Mouse (Mus musculus): Measurements from ENCODE around the gene Gsn. TPM values are rescaled to one million over a fixed set of nuclear protein-coding genes. Genes with fewer than 3 reads are reported as not detected.

Gsn gene
- polyA plus RNA-seq, 1 experiment from 2014 or later = 129 TPM

DNA sequence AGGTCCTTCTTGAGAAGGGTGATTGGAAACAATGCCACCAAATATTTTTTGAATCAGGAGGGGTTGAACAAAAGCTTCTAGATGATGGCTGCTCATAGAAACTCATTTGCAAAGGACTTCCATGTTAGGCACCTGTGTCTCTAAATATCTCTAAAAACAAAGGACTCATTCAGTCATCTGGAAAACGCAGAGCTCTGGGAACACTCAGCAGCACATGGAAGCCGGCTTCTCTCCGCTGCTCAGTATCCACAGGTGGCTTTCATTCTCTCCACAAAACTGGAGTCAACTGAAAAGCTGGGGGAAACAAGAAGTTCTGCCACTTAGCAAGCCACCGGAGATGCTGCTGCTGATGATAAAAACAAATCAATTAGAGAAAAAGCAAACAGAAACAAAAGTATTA, 28.0 kb upstream of the Gsn start:
- Histone ChIP-seq H3K4me2 (replicated peaks; ENCODE audit: low read depth) (no peak overlapping the region), H3K9me3 (ENCODE audit: control insufficient read depth) (no peaks in the 10 kb centered on the region), H3K27me3 (replicated peaks; ENCODE audit: control insufficient read depth, insufficient read depth, low read length) (no peaks in the 10 kb centered on the region), H3K36me3 (ENCODE audit: control insufficient read depth, insufficient read depth) (no peaks in the 10 kb centered on the region), H3K9ac (ENCODE audit: low read depth, low read length) (no peak overlapping the region), H3K27ac (ENCODE audit: low read depth, low read length) (no peak overlapping the region), H3K4me1 (replicated peaks; ENCODE audit: control insufficient read depth, insufficient read depth, low read length) (no peaks in the 10 kb centered on the region), H3K4me3 (ENCODE audit: low read depth, low read length) (no peak overlapping the region)
- WGBS = 60% methylated on average over 4 of the region's 4 CpGs
- TF ChIP-seq CTCF (IDR thresholded peaks at IDR 0.05; ENCODE audit: low read depth) = no peak
- ATAC-seq = no peak

DNA sequence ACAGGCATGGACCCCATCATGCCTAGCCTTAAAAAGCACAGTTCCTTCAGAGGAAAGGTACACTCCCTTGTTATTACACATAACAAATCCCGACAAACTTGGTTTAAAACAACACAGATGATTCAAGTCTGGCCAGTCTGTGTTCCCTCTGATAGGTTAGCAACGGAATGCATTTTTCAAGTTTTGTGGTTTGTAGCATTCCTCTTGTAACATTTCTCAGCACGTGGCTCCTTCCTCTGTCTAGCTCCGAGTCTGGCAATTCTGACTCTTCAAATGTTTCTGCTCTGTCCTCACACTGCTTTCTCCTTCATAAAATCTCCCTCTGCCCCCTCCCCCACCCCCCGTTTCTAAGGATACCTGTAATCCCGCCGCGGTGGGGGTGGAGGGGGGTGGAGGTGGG, 26.0 kb upstream of the Gsn start:
- ATAC-seq = no peak
- no peak overlapping the region for H3K27ac ChIP-seq (ENCODE audit: low read depth, low read length)
- H3K4me2 ChIP-seq (replicated peaks; ENCODE audit: low read depth) = no peak overlapping the region
- H3K4me1 ChIP-seq (replicated peaks; ENCODE audit: control insufficient read depth, insufficient read depth, low read length) = no peaks in the 10 kb centered on the region
- H3K9ac ChIP-seq (ENCODE audit: low read depth, low read length) = no peak overlapping the region
- no peaks in the 10 kb centered on the region for H3K9me3 ChIP-seq (ENCODE audit: control insufficient read depth)
- no peaks in the 10 kb centered on the region for H3K36me3 ChIP-seq (ENCODE audit: control insufficient read depth, insufficient read depth)
- no peak overlapping the region for H3K4me3 ChIP-seq (ENCODE audit: low read depth, low read length)
- 19% methylated on average over 8 of the region's 8 CpGs for WGBS
- TF ChIP-seq CTCF (IDR thresholded peaks at IDR 0.05; ENCODE audit: low read depth) = no peak
- H3K27me3 ChIP-seq (replicated peaks; ENCODE audit: control insufficient read depth, insufficient read depth, low read length) = no peaks in the 10 kb centered on the region

DNA sequence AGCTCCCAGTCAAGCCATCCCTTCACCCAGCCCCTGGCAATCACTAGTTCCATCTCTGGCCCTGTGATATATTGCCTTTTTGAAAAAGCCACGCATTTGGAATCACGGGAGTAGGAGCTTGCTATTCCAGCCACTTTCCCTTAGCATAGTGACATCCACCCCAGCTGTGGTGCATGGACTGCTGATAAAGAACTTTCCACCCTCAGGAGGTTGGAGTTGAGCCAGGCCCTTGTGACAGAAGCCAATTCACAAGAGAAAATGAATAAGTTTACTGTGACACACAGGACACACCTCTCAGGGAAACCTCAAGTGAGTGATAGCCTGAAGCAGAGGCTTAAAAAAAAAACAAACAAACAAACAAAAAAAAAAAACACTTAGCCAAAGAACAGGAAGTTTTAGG, 24.3 kb upstream of the Gsn start:
- no peak overlapping the region for H3K27ac ChIP-seq (ENCODE audit: low read depth, low read length)
- no peak for TF ChIP-seq CTCF (IDR thresholded peaks at IDR 0.05; ENCODE audit: low read depth)
- H3K4me3 ChIP-seq (ENCODE audit: low read depth, low read length) = no peak overlapping the region
- H3K9me3 ChIP-seq (ENCODE audit: control insufficient read depth) = no peaks in the 10 kb centered on the region
- no peaks in the 10 kb centered on the region for H3K4me1 ChIP-seq (replicated peaks; ENCODE audit: control insufficient read depth, insufficient read depth, low read length)
- no peak overlapping the region for H3K9ac ChIP-seq (ENCODE audit: low read depth, low read length)
- no peak for ATAC-seq
- H3K4me2 ChIP-seq (replicated peaks; ENCODE audit: low read depth) = no peak overlapping the region
- H3K36me3 ChIP-seq (ENCODE audit: control insufficient read depth, insufficient read depth) = no peaks in the 10 kb centered on the region
- H3K27me3 ChIP-seq (replicated peaks; ENCODE audit: control insufficient read depth, insufficient read depth, low read length) = no peaks in the 10 kb centered on the region
- WGBS = 21% methylated on average over 2 of the region's 2 CpGs

DNA sequence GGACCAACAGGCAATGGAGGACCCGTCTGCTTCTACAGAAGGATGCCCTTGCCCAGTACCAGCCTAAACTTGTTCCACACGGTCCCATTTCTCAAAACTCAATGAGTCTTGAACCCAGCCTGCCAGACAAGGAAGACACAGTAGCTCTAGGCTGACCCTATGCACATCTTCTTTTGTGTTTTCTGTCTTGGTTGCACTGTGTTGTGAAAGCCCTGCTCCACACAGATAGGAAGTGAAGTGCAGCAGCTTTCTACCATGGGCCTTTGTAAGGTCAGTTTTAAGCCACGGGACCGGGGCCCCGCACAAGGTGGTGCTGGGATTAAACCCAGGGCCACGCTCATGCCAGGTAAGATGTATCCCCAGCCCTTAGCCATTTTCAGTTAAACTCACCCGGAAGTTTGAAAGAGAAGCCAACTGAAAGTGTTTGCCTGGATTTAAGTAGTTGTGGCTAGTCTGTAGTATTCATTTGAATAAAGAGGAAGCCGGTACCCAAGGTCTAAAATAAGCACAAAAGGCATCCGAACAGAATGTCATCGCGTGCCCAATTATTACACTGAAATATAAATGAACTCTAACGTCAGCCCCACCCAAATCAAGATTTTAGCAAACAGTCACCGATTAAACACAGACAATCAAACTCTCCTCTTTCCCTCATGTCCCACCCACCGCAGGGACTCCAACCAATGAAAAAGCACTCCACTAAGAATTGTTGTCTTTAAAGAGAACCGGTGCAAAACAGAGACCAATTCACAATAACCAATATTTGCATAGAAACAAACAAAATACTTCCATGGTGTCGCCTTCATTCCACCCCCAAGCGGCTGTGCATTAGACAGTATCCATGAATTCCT, 23.4 kb upstream of the Gsn start:
- H3K9ac ChIP-seq (ENCODE audit: low read depth, low read length) = no peak overlapping the region
- WGBS = 70% methylated on average over 17 of the region's 17 CpGs
- no peak overlapping the region for H3K4me2 ChIP-seq (replicated peaks; ENCODE audit: low read depth)
- H3K27ac ChIP-seq (ENCODE audit: low read depth, low read length) = no peak overlapping the region
- H3K27me3 ChIP-seq (replicated peaks; ENCODE audit: control insufficient read depth, insufficient read depth, low read length) = no peaks in the 10 kb centered on the region
- ATAC-seq = no peak
- H3K9me3 ChIP-seq (ENCODE audit: control insufficient read depth) = no peaks in the 10 kb centered on the region
- no peaks in the 10 kb centered on the region for H3K36me3 ChIP-seq (ENCODE audit: control insufficient read depth, insufficient read depth)
- TF ChIP-seq CTCF (IDR thresholded peaks at IDR 0.05; ENCODE audit: low read depth) = no peak
- no peak overlapping the region for H3K4me3 ChIP-seq (ENCODE audit: low read depth, low read length)
- no peaks in the 10 kb centered on the region for H3K4me1 ChIP-seq (replicated peaks; ENCODE audit: control insufficient read depth, insufficient read depth, low read length)

DNA sequence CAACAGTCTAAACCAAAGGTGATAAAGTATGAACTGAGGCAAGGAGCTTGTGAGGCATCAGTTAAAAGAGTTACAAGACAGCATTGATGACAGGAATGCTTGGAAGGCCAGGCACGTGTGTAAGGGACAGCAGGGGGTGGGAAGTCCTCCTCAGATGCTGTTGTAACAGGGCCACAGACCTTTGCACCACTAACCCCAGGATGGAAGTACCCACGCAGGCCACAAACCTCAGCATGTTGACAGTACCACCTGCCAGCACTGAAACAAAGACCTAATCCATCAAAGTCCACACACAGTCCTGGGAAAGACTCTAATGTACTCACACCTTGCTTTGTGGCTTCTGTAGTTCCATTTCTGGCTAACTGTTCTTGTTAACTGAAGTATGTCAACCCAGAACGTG, 22.3 kb upstream of the Gsn start:
- no peaks in the 10 kb centered on the region for H3K9me3 ChIP-seq (ENCODE audit: control insufficient read depth)
- WGBS = 46% methylated on average over 3 of the region's 3 CpGs
- no peaks in the 10 kb centered on the region for H3K27me3 ChIP-seq (replicated peaks; ENCODE audit: control insufficient read depth, insufficient read depth, low read length)
- no peak for TF ChIP-seq CTCF (IDR thresholded peaks at IDR 0.05; ENCODE audit: low read depth)
- ATAC-seq = no peak
- no peak overlapping the region for H3K9ac ChIP-seq (ENCODE audit: low read depth, low read length)
- no peak overlapping the region for H3K4me2 ChIP-seq (replicated peaks; ENCODE audit: low read depth)
- no peak overlapping the region for H3K27ac ChIP-seq (ENCODE audit: low read depth, low read length)
- H3K4me3 ChIP-seq (ENCODE audit: low read depth, low read length) = no peak overlapping the region
- H3K36me3 ChIP-seq (ENCODE audit: control insufficient read depth, insufficient read depth) = no peaks in the 10 kb centered on the region
- no peaks in the 10 kb centered on the region for H3K4me1 ChIP-seq (replicated peaks; ENCODE audit: control insufficient read depth, insufficient read depth, low read length)

DNA sequence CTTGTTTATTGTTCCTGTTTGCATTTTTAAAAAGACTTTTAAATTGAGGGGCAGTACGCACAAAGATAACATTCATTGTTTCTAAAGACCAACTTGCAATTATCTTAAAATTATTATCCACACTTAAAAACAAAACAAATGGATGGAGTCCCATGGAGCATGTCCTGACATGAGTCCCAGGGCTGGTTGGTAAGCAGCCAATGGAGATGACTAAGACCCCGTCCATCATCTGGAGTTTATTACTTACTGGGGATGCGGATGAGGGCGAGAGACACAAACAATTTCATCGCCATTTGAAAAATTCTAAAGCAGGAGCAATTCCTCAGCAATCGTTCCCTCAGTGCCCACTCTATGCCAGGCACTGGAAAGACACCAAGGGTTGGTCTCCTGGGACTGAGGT, 21.2 kb upstream of the Gsn start:
- Histone ChIP-seq H3K4me3 (ENCODE audit: low read depth, low read length) (no peak overlapping the region), H3K4me2 (replicated peaks; ENCODE audit: low read depth) (no peak overlapping the region), H3K36me3 (ENCODE audit: control insufficient read depth, insufficient read depth) (no peaks in the 10 kb centered on the region), H3K4me1 (replicated peaks; ENCODE audit: control insufficient read depth, insufficient read depth, low read length) (no peaks in the 10 kb centered on the region), H3K27ac (ENCODE audit: low read depth, low read length) (no peak overlapping the region), H3K9me3 (ENCODE audit: control insufficient read depth) (no peaks in the 10 kb centered on the region), H3K9ac (ENCODE audit: low read depth, low read length) (no peak overlapping the region), H3K27me3 (replicated peaks; ENCODE audit: control insufficient read depth, insufficient read depth, low read length) (no peaks in the 10 kb centered on the region)
- 78% methylated on average over 6 of the region's 6 CpGs for WGBS
- no peak for ATAC-seq
- TF ChIP-seq CTCF (IDR thresholded peaks at IDR 0.05; ENCODE audit: low read depth) = no peak
